Mouse (Mus musculus) liver, postnatal 0 days (tissue): ENCODE measurements around the gene Ppp5c. TPM values are rescaled to one million over a fixed set of nuclear protein-coding genes. Genes with fewer than 3 reads are reported as not detected.
A peak's percentile ranks its signal among the peaks of the same experiment; 100 is the strongest.

ENCODE experiments used
- ATAC-seq: fragments of 200-750 bp; cut with Nextera tagmentation; 2 replicates; pipeline ENCODE4 v1.8.0; 2017; ENCODE audit warnings: mild to moderate bottlenecking, moderate library complexity
- DNase-seq: peaks from one replicate; pipeline ENCODE4 v3.0.0-alpha.2; 2016
- H3K27ac ChIP-seq: fragments of 300-500 bp; sonication (generic); 2 replicates; pipeline ENCODE4 v1.5.1; 2014; ENCODE audit warnings: antibody characterized with exemption, moderate library complexity, mild to moderate bottlenecking, low read depth
- H3K27me3 ChIP-seq: fragments of 300-500 bp; sonication (generic); 2 replicates; pipeline ENCODE4 v1.6.1; 2014; ENCODE audit warnings: low read length, control low read depth, mixed read lengths; ENCODE audit not compliant: insufficient read depth
- H3K36me3 ChIP-seq: fragments of 300-500 bp; sonication (generic); replicated peaks from 2 replicates; pipeline ENCODE4 v1.6.1; 2014; ENCODE audit warnings: mild to moderate bottlenecking, control low read depth, low read length, moderate library complexity, mixed read lengths; ENCODE audit not compliant: insufficient read depth
- H3K4me1 ChIP-seq: fragments of 300-500 bp; sonication (generic); 2 replicates; pipeline ENCODE4 v1.6.1; 2014; ENCODE audit warnings: antibody characterized with exemption, mild to moderate bottlenecking, control low read depth; ENCODE audit not compliant: insufficient read depth
- H3K4me2 ChIP-seq: fragments of 300-500 bp; sonication (generic); 2 replicates; pipeline ENCODE4 v1.6.1; 2014; ENCODE audit warnings: low read depth, mild to moderate bottlenecking, low read length, moderate library complexity, mixed read lengths
- H3K4me3 ChIP-seq: fragments of 300-500 bp; sonication (generic); 2 replicates; pipeline ENCODE4 v1.5.1; 2014; ENCODE audit warnings: low read depth, low read length
- H3K9ac ChIP-seq: fragments of 300-500 bp; sonication (generic); replicated peaks from 2 replicates; pipeline ENCODE4 v1.6.1; 2014; ENCODE audit warnings: mild to moderate bottlenecking, moderate library complexity
- H3K9me3 ChIP-seq: fragments of 300-500 bp; sonication (generic); 2 replicates; pipeline ENCODE4 v1.6.1; 2016; ENCODE audit warnings: mild to moderate bottlenecking, control low read depth, low read length, mixed read lengths
- CTCF ChIP-seq: sonication (generic); IDR thresholded peaks from 2 replicates; pipeline ENCODE4 v1.5.1; 2016; ENCODE audit warnings: antibody characterized with exemption, low read depth
- EP300 ChIP-seq: IDR thresholded peaks from 2 replicates; pipeline ENCODE4 v1.6.1; 2016; ENCODE audit warnings: antibody characterized with exemption, low read depth, mild to moderate bottlenecking
- WGBS: fragments of 180-500 bp; shearing (Covaris S2); extraction: QIAGEN DNeasy Blood & Tissue Kit; methylation state at CpG from one replicate; pipeline ENCODE4 v1.1.7; 2014; ENCODE audit not compliant: insufficient replicate concordance; 5-methylcytosine and 5-hydroxymethylcytosine counted together
- polyA plus RNA-seq: library from polyadenylated mRNA; unstranded; fragments of >200 nt; fragmentation: Nextera tagmentation; extraction: Ambion mirVana; gene quantifications from 2 replicates; pipeline ENCODE4 v1.2.1, GENCODE M21; 2015

Gene Ppp5c
- polyA plus RNA-seq, 1 experiment from 2014 or later: 32.1 TPM

DNA sequence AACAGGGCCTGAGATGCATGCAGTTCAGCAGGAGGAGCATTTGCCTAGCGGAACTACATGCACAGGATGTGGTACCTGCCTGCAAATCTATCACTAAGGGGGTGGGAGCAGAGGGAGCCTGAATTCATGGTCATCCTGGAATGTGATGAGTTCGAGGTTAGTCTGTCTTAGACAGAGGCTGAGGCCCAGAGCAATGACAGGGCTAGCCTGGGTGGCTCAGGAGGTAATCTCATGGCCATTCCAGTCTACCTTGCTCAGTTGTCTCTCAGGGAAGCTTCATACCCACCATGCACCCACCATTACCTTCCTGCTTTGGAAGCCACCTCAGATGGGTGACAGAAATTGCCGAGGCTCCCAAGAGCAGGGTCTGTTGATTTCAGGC is 31.7 kb upstream of the Ppp5c start:
- TF ChIP-seq EP300: no peak
- no peak for TF ChIP-seq CTCF
- Histone ChIP-seq H3K4me3 (peak overlapping the region; percentile 47), H3K36me3 (peaks cover 6% of the 10 kb centered on the region), H3K9me3 (no peaks in the 10 kb centered on the region), H3K4me1 (peaks cover 77% of the 10 kb centered on the region), H3K27me3 (no peaks in the 10 kb centered on the region), H3K9ac (peak overlapping the region; percentile 77), H3K4me2 (peak overlapping the region; percentile 94), H3K27ac (peak overlapping the region; percentile 100)
- DNase-seq: no peak
- 46% methylated on average over 3 of the region's 3 CpGs for WGBS
- no peak for ATAC-seq

DNA sequence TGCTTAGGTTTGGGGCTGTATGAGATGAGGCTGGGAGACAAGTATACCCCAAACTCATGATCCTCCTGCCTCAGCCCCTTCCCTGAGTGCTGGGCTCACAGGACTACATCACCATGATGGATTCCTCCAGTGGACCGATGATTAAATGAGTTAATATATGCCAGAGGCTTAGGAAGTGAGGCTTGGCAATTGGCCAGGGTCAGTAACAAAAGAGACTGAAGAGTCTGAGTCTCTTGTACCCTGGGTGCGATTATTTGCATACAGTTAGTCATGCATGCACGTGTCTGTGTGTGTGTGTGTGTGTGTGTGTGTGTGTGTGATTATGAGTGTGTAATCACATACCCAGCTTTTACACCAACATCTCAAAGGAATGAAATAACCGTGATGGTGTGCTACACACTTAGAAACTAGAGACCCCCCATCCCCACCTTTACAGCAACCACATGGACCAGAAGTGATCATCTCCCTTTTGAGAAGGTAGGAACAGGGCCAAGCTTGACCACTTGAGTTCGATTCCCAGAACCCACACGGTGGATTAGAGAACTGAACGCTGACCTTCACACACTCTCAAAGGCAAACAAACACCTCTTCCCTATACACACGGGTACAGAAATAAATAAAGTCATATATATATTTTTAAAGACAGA is 31.2 kb upstream of the Ppp5c start:
- Histone ChIP-seq H3K4me2 (peak overlapping the region; percentile 94), H3K9me3 (no peaks in the 10 kb centered on the region), H3K36me3 (peaks cover 11% of the 10 kb centered on the region), H3K4me3 (peak overlapping the region; percentile 47), H3K27ac (peak overlapping the region; percentile 100), H3K27me3 (no peaks in the 10 kb centered on the region), H3K4me1 (peaks cover 77% of the 10 kb centered on the region), H3K9ac (peak overlapping the region; percentile 77)
- ATAC-seq: peak; percentile 2
- DNase-seq: peak; percentile 70
- 9% methylated on average over 8 of the region's 8 CpGs for WGBS
- TF ChIP-seq CTCF (no peak), EP300 (no peak)

- ATAC-seq (peak; percentile 75), DNase-seq (peak; percentile 91)
- Histone ChIP-seq H3K4me3 (peak overlapping the region; percentile 26), H3K4me1 (peaks cover 72% of the 10 kb centered on the region), H3K36me3 (peaks cover 19% of the 10 kb centered on the region), H3K27me3 (no peaks in the 10 kb centered on the region), H3K9me3 (no peaks in the 10 kb centered on the region), H3K4me2 (peak overlapping the region; percentile 94), H3K9ac (peak overlapping the region; percentile 77), H3K27ac (peak overlapping the region; percentile 100)
- TF ChIP-seq EP300 (peak; percentile 94), CTCF (peak; percentile 64)
- 1% methylated on average over 14 of the region's 16 CpGs for WGBS
Observed at GRCm38 (mm10) chr7:17058071-17058689, 30.5 kb upstream of the Ppp5c start.

GRCm38 (mm10) chr7:17056601-17057523 is 29.1 kb upstream of the Ppp5c start:
- 15% methylated on average over 14 of the region's 14 CpGs for WGBS
- Histone ChIP-seq H3K9me3 (no peaks in the 10 kb centered on the region), H3K27me3 (no peaks in the 10 kb centered on the region), H3K27ac (peak overlapping the region; percentile 100), H3K4me1 (peaks cover 58% of the 10 kb centered on the region), H3K4me3 (peak overlapping the region; percentile 67), H3K4me2 (peak overlapping the region; percentile 94), H3K36me3 (peaks cover 27% of the 10 kb centered on the region), H3K9ac (peak overlapping the region; percentile 87)
- DNase-seq (peak; percentile 77), ATAC-seq (peak; percentile 13)
- TF ChIP-seq EP300: peak; percentile 62; the same call in 1 of the 2 replicates
- no peak for TF ChIP-seq CTCF

GRCm38 (mm10) chr7:17056081-17056581 is 28.4 kb upstream of the Ppp5c start:
- H3K27me3 ChIP-seq: no peaks in the 10 kb centered on the region
- peaks cover 52% of the 10 kb centered on the region for H3K4me1 ChIP-seq
- no peak for TF ChIP-seq CTCF
- no peak for TF ChIP-seq EP300
- H3K36me3 ChIP-seq: peaks cover 30% of the 10 kb centered on the region
- peak overlapping the region; percentile 87 for H3K9ac ChIP-seq
- H3K9me3 ChIP-seq: no peaks in the 10 kb centered on the region
- peak overlapping the region; percentile 100 for H3K27ac ChIP-seq
- peak; percentile 95 for DNase-seq
- WGBS: under 1% methylated on average over 36 of the region's 42 CpGs
- peak overlapping the region; percentile 67 for H3K4me3 ChIP-seq
- ATAC-seq: peak; percentile 65
- H3K4me2 ChIP-seq: peak overlapping the region; percentile 94
